Mouse (Mus musculus): ENCODE measurements at regions not wholly inside any gene's neighbourhood (a gene's known extent, or its start where the extent isn't known, plus 50 kb on each side); places are given as distances from the start of the nearest gene placed in this dataset.
A peak's percentile ranks its signal among the peaks of the same experiment; 100 is the strongest.

GRCm38 (mm10) chr1:13834860-13835840, 2258.0 kb downstream of the 4930444P10Rik start:
- no peak for ATAC-seq

- ATAC-seq = no peak
These were observed 2285.3 kb downstream of the 4930444P10Rik start for GRCm38 (mm10) chr1:13807786-13808185.

DNA sequence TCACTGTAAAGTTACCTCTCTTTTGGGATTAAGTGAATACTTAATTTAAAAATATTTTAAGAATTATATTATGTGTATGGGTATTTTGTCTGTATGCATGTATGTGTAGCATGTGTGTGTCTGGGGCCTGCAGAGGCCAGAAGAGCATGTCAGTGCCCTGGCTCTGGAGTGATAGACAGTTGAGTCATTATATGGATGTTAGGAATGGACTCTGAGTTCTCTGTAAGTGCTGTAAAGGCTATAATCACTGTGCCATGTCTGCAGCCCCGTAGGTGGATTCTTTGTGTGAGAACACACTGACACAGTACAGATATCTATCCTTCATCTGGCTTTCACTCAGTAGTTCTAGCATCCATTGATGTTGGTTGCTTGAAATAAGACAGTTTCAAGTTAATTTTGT, 2292.7 kb downstream of the 4930444P10Rik start:
- ATAC-seq = no peak

- ATAC-seq = no peak
These were observed 2294.3 kb downstream of the 4930444P10Rik start for GRCm38 (mm10) chr1:13798848-13799247.

DNA sequence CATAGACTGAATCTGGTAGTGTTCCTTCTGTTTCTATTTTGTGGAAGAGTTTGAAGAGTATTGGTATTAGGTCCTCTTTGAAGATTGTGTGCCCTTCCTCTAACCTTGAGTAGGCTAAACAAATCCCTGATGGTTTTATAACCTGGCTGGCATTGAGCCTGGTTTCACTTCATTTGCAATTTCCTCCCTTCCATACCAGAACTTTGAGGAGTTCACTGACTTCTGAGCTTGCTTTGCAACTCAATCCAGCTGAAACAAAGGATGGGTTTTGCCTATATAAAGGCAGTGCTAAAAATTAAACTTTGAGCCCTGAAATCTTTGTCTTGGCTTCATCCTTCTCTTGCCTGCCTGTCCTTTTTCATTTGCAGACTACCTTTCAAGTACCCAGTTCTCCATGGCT, 2297.9 kb downstream of the 4930444P10Rik start:
- ATAC-seq = no peak

GRCm38 (mm10) chr1:13789318-13790085, 2303.6 kb downstream of the 4930444P10Rik start:
- peak; percentile 46 for ATAC-seq

- ATAC-seq = no peak
These were observed 2306.1 kb downstream of the 4930444P10Rik start for GRCm38 (mm10) chr1:13787016-13787415.

- ATAC-seq = no peak
These were observed 2308.7 kb downstream of the 4930444P10Rik start for GRCm38 (mm10) chr1:13784396-13784795.

- no peak for ATAC-seq
These were observed 2310.5 kb downstream of the 4930444P10Rik start for GRCm38 (mm10) chr1:13782633-13783032.

- no peak for ATAC-seq
These were observed 2321.0 kb downstream of the 4930444P10Rik start for GRCm38 (mm10) chr1:13772106-13772505.

DNA sequence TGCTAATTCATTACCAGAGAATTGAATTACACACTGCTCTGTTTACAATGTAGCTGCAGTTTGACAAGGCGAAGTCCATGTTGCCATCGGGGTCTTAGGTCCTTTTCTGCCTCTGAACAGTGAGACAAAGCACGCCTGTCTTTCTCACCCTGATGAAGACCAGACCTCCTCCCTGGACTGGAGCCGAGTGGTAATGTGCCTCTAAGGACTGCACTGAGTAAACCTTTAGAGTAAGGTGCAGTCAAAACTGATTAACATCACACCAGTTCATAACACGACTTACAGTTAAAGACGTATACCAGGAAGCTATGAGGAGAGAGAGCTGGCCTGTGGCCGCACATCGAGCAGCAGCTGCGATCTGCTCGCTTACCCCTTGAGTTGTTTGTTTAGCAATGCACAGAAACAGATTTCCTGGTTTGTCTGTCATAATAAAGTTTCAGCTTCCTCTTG, 2322.1 kb downstream of the 4930444P10Rik start:
- no peak for ATAC-seq

DNA sequence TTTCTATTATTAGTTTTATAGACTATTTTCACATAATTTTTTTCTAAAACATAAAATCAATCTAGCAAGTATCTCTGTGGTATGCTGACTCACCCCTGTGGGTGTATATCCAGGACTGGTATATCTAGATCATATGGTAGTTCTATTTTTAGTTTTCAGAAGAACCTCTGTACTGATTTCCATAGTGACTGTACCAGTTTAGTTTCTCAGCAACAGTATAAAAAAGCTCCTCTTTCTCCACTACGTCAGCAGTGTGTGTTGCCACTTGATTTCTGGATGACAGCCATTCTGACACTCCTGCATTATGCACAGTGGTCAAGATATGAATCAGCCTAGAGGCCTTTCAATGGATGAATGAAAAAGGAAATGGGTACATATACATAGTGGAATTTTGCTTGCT, 2338.6 kb downstream of the A830018L16Rik start:
- ATAC-seq = peak; percentile 52

- ATAC-seq = no peak
These were observed 2337.5 kb downstream of the A830018L16Rik start for GRCm38 (mm10) chr1:13751381-13751780.

Measured in activated CD4-positive, CD25-positive, alpha-beta regulatory T cell, adult 4 months (primary cell).